Mouse (Mus musculus) cerebellum, postnatal 4 days (tissue): ENCODE measurements around the gene Wdr5.
A peak's percentile ranks its signal among the peaks of the same experiment; 100 is the strongest.
"Not testable (repeated sequence)": the region's sequence is repeated elsewhere in the genome, so short reads cannot be mapped to it uniquely, and the experiment has no call there.

Experiments used
- DNase-seq, 2 experiments: peaks; one replicate each; pipeline ENCODE4 v3.0.0; 2022; ENCODE audit warnings: low spot score in 2 of 2, mixed read lengths in 1 of 2

The Wdr5 gene

GRCm38 (mm10) chr2:27496391-27497028, 18.4 kb upstream of the Wdr5 start:
- no peak for DNase-seq

DNA sequence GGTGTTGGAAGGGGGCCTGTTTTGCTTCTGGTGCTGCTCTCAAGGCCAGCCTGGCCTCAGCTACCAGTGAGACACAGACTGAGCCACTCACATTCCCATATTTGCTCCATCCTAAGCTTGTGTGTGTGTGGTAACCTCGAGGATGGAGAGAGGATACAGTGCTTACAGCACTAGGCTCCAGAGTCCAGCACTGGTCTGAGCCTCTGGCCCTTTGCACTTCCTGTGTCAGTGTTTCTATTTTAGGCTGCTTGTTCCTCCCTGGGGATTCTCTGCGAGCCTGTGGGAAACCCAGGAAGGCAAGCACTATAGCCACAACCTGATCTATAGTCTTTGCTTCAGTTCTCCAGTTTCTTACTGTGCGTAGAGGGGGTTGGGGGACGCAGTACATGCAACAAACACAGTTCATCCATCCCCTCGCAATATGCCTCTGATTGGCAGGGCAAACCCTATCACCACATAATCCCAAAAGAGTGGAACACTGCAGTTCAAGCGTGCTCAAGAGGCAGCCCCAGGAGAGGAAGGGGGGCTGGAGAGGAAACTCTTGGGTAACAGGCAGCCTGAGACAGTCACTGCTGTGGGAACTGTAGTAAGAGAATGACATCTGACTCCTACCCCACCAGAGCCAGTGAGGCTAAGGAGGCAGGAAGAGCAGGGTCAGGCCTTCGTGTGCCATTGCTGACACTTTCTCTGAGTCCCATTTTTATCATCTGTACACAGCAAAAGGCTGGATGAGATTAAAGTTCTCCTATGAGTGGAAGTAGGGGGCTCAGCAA, 10.7 kb upstream of the Wdr5 start:
- no peak for DNase-seq

GRCm38 (mm10) chr2:27505539-27505938, 9.4 kb upstream of the Wdr5 start:
- no peak for DNase-seq

DNA sequence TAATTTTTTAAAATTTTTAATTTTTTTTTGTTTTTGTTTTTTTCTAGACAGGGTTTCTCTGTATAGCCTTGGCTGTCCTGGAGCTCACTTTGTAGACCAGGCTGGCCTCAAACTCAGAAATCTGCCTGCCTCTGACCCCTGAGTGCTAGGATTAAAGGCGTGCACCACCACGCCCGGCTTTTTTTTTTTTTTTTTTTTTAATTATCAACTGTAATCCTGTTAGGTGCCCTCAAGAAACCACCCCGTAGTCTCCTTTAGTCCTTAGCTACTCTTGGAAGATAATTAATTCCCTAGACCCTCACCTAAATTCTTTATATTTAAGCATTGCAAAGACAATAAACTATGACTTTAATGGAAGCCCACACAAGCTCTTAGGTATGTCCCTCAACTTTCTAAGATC, 8.3 kb upstream of the Wdr5 start:
- not testable (repeated sequence) for DNase-seq

DNA sequence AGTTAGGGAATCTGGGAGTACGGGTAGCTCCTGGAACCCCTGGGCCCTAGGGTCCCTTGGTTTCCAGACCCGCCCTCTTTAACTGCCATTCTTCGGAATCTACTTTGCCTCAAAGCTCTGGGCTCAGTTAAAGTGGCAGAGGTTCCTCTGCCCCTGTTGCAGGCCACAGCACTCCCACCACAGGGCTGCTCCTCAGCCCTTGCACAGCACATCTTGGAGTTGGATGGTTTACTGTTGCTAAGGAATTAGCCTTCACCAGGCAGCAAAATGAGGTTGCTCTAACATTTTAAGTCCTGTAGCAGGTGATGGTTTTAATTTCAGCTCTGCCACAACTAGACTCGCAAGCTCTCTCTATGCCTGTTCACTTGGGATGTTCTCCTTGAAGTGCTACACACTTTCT, 7.4 kb upstream of the Wdr5 start, which contains the start of gene Brd3:
Brd3 (minus strand) TSS at position 101 of the 400 bp plus-strand sequence.
- DNase-seq: no peak

DNA sequence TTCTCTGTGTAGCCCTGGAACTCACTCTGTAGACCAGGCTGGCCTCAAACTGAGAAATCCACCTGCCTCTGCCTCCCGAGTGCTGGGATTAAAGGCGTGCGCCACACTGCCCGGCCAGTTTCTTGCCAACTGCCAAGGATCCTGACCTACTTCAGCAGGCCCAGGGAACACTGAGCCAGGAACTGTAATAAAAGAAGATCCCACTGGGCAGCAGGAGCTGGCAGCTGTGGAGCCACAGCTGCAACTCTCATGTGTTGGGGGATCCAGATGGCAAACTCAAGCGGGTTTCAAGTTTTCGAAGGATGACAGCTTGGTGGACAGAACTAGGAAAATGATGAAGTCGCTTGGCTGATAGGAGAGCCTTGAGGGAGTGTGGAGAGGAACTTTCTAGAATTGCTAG, 4.3 kb upstream of the Wdr5 start:
- DNase-seq: no peak

GRCm38 (mm10) chr2:27512909-27513308, 2.0 kb upstream of the Wdr5 start:
- no peak for DNase-seq

DNA sequence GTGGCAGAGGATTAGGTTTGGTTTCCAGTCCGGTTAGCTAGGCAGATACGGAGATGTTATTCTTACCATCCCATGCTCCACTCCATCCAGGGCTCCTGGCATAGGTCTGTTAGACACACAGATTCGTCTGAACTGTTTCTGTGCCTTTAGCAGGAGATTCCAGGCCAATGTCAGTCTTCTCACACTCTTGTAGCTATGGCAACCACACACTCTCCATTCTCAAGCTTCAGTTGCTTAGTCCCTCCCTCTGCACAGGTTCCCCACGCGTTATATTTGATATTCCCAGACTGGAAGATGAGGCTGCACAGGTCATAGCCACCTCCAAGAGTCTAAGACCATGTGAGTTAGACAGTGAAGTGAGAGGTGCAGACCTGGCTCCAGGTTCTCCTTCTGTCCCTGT, 1.1 kb upstream of the Wdr5 start:
- no peak for DNase-seq

DNA sequence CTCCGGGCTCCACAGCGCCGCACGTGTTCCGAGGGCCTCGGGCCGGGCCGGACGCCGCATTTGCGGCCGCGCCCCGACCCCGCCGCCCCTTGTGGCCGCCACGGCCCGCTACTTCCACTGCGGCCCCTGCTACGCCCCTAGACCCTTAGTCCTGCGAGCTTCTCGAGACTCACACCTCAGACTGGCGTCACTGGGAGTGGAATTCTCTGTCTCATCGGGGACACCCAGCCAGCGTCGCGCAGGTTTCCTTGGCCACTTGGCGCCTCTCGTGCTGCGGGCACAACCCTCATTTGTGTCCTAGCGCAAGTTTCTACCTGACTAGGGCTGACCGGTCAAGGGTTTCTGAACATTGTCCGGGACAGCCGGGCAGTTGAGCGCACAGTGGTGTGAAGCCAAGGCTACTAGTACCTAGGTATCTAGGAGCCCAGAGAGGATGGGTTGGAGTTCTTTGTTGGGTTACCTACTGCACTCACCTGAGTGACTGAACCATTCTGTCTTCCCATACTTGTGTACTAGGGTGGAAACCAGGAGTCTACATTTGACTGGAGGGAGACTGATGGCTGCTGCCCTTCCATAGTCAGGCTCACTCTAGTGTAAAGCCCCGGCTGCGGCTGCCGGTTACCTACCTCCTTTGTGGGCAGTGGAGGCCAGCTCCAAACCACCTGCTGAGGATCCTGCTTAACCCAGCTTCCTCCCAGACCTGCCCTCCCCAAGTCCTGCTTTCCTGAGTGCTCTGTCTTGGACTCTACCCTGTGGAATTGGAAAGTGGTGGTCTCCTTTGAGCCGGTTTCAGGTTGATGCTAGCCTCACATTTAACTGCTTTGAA, 597 bp downstream of the Wdr5 start:
- DNase-seq: no peak

GRCm38 (mm10) chr2:27516289-27516688, 1.3 kb downstream of the Wdr5 start:
- no peak for DNase-seq

GRCm38 (mm10) chr2:27518283-27518682, 3.3 kb downstream of the Wdr5 start:
- DNase-seq: no peak

DNA sequence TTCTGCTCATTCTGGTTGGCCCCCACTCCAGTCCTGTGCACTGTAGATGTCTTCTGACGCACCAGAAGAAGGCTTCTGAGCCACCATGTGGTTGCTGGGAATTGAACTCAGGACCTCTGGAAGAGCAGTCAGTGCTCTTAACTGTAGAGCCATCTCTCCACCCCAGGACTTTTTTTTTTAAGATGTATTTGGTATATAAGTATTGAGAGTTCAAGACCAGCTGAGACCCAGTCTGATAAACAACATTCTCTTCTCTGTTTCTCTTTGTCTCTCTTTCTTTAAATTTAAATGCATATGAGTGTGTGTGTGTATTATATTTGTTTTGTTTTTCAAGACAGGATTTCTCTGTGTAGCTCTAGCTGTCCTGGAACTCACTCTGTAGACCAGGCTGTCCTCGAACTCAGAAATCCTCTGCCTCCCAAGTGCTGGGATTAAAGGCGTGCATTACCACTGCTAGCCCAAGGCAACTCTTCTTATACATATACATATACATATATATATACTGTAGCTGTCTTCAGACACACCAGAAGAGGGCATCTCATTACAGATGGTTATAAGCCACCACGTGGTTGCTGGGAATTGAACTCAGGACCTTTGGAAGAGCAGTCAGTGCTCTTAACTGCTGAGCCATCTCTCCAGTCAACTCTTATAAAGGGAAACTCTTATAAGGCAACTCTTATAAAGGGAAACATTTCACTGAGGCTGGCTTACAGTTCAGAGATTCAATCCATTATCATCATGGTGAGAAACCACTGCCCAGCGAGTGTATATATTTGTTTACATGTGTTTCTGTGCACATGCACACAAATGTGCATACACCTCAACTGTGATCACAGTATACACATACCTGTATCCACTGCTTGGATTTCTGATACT, 23.7 kb downstream of the Wdr5 start:
- DNase-seq: not testable (repeated sequence)

GRCm38 (mm10) chr2:27539336-27539735, 24.4 kb downstream of the Wdr5 start:
- DNase-seq: no peak

DNA sequence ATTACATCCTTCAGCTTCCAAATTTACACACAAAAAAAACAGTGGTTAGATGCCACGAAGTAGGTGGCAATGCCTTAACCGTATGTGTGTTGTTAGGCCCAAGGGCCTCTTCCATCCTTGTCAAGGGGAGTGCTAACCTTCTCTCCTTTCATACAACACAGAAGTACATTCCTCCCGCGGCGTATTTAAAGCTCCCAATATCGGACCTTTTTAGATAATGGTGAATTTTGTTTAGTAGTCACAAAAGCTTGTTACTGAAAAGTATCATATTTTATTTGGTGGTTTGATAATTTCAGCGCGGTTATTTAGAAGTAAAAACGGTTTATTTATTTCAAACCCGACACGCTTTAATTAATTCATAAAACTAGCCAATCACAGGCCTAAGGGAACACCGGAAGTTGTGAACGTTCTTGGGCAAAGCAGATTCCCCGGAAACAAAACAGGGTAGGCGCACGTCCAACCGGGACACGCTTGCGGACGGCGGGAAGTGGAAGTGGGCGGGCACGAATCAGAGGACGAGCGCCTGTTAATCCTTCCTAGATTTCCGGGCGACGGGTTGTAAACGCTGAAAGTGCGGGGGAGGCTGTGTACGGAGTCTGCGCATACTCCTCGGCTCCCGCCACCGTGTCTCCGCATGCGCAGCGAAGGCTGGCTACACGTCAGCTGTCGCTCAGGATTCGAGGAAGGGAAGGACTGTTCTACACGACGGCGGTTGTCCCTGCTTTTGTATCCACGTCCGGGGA, 25.0 kb downstream of the Wdr5 start:
- peak; percentile 91 to 96 for DNase-seq

DNA sequence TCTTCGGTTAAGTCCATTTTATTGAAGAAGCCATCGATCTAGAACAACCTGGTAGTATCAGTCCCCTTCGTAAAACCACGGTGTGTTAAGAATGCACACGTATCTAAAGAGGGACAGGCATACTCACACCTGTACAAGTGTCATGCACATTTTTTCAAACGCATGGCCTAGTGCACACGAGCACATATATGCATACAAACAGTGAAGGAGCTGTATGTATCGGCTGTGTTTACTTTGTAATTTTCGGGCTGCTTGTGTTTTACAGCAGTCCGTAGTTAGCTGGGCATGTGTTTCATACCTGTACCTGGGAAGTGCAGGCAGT, 25.5 kb downstream of the Wdr5 start:
- DNase-seq: no peak

DNA sequence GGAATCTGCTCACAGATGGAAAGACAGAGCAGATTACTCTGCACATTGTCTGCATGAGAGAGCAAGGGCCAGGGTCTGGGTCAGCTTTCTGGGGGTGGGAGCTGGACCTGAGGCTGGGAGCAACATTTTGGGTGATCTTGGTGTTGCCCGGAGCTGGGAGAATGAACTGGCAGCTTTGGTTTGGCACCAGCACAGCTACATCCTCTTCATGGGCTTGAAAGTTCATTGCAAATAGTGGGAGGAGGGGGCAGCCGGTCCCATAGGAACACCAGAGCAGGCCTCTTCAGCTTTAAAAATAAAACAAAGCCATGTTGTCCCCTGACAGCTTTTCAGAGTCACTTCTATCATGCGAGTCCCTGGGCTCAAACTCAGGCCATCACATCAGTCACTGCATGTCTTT, 26.3 kb downstream of the Wdr5 start:
- no peak for DNase-seq

GRCm38 (mm10) chr2:27544613-27545012, 29.7 kb downstream of the Wdr5 start:
- DNase-seq: no peak

DNA sequence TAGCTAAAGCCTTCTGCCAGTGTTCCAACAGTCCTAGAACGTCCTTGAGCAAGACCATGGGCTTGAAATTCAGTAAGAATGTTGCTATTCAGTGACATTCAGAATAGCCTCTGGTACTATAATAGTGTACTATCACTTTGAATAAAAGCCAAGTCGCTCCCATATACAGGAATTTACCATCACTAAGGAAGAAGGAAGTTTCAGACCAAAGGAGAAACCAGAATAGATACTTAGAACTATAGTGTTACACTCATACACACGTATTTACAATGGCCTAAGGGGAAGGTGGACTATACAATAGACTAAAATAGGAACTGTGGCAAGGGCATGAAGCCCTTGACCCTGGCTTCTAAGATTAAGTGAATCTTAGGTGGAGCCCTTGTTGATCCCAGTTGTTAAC, 30.6 kb downstream of the Wdr5 start:
- DNase-seq: not testable (repeated sequence)

DNA sequence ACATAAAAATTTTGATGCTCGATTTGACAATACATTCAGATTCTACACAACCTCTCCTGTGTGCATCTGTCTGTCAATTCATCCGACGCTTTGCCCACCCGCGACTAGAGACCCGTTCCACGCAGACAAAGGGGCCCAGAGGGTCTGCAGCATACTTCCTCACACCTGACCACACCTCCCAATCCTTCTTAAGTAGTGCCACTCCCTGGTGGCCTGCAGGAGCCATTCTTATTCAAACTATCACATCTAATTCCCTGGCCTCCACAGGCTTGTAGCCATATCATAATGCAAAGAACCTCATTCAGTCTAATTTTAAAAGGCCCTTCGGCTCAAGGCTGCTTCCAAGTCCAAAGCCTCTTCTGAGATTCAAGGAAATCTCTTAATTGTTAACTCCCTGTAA, 31.1 kb downstream of the Wdr5 start:
- not testable (repeated sequence) for DNase-seq

GRCm38 (mm10) chr2:27547326-27547725, 32.4 kb downstream of the Wdr5 start:
- no peak for DNase-seq

GRCm38 (mm10) chr2:27547986-27548385, 33.0 kb downstream of the Wdr5 start:
- DNase-seq: no peak
